Mouse (Mus musculus) lung, adult 2 months (tissue): ENCODE data around the gene Foxp1. TPM values are rescaled to one million over a fixed set of nuclear protein-coding genes. Genes with fewer than 3 reads are reported as not detected.

Experiments used
- DNase-seq: peaks from one replicate; pipeline ENCODE4 v3.0.0; 2022
- H3K4me1 ChIP-seq: fragments of 200-500 bp; 2 replicates; pipeline ENCODE4 v1.6.1; 2011; ENCODE audit warnings: low read length; ENCODE audit not compliant: control insufficient read depth, insufficient read depth
- H3K4me3 ChIP-seq: fragments of 200-500 bp; replicated peaks from 2 replicates; pipeline ENCODE3; 2011; ENCODE audit warnings: low read depth, mild to moderate bottlenecking, control low read depth, low read length; ENCODE audit errors: extremely low read depth
- CTCF ChIP-seq: fragments of 200-500 bp; IDR thresholded peaks from 2 replicates; pipeline ENCODE4 v1.5.1; 2011; ENCODE audit warnings: mild to moderate bottlenecking, low read length, control low read depth; ENCODE audit not compliant: insufficient read depth
- POLR2A ChIP-seq: fragments of 200-500 bp; IDR thresholded peaks from 2 replicates; pipeline ENCODE4 v1.6.1; 2011; ENCODE audit warnings: low read depth, mild to moderate bottlenecking, control low read depth, low read length, borderline replicate concordance; ENCODE audit errors: extremely low read depth
- whole genome bisulfite sequencing: fragments of 180-500 bp; shearing (Covaris S2); methylation state at CpG from one replicate; pipeline ENCODE4 v1.1.7; 2018; 5-methylcytosine and 5-hydroxymethylcytosine counted together
- polyA plus RNA-seq: library from polyadenylated mRNA; depleted of rRNA; stranded (reverse); fragments of >200 nt; gene quantifications from 2 replicates; pipeline ENCODE4 v1.2.3, GENCODE M21; 2012; rRNA removed

Gene Foxp1
- polyA plus RNA-seq = 135 and 169 TPM in 2 replicates

- DNase-seq = no peak
- Histone ChIP-seq H3K4me3 (peak within 1 kb of the TSS; percentile 90), H3K4me1 (no peaks in the 10 kb centered on the region)
- WGBS = 1% methylated on average over 72 of the region's 72 CpGs
- TF ChIP-seq POLR2A = peak; percentile 43; the same call in 1 of the 2 replicates
- TF ChIP-seq CTCF = no peak
Measured at GRCm38 (mm10) chr6:99522359-99523108, at the start of gene Foxp1. Gene Foxp1, minus strand, starts transcription at chr6:99522721.

GRCm38 (mm10) chr6:99572071-99572470 lies 49.5 kb upstream of the Foxp1 start:
- H3K4me1 ChIP-seq = no peaks in the 10 kb centered on the region
- no peak for DNase-seq
- no peak overlapping the region for H3K4me3 ChIP-seq
- TF ChIP-seq POLR2A = no peak
- TF ChIP-seq CTCF = no peak
- WGBS = 85% methylated on average over 5 of the region's 5 CpGs

- no peak for DNase-seq
- WGBS = 58% methylated on average over 8 of the region's 8 CpGs
Measured at GRCm38 (mm10) chr6:99566921-99567320, 44.4 kb upstream of the Foxp1 start.

GRCm38 (mm10) chr6:99564766-99565165 lies 42.2 kb upstream of the Foxp1 start:
- DNase-seq = no peak
- 87% methylated on average over 3 of the region's 3 CpGs for WGBS
- no peak overlapping the region for H3K4me3 ChIP-seq
- no peaks in the 10 kb centered on the region for H3K4me1 ChIP-seq
- no peak for TF ChIP-seq CTCF
- TF ChIP-seq POLR2A = no peak

More at GRCm38 (mm10) chr6:99566921-99567320, 44.4 kb upstream of the Foxp1 start:
- no peak for TF ChIP-seq CTCF
- no peak for TF ChIP-seq POLR2A
- Histone ChIP-seq H3K4me1 (no peaks in the 10 kb centered on the region), H3K4me3 (no peak overlapping the region)

- TF ChIP-seq POLR2A = no peak
- no peak for TF ChIP-seq CTCF
- Histone ChIP-seq H3K4me3 (no peak overlapping the region), H3K4me1 (no peaks in the 10 kb centered on the region; the same call in 1 of the 2 replicates)
- WGBS = 63% methylated on average over 5 of the region's 5 CpGs
- no peak for DNase-seq
Measured at GRCm38 (mm10) chr6:99556950-99557349, 34.4 kb upstream of the Foxp1 start.

- WGBS = 81% methylated on average over 1 of the region's 1 CpGs
- H3K4me3 ChIP-seq = no peak overlapping the region
- TF ChIP-seq CTCF = no peak
- TF ChIP-seq POLR2A = no peak
- no peaks in the 10 kb centered on the region; the same call in 1 of the 2 replicates for H3K4me1 ChIP-seq
- DNase-seq = no peak
Measured at GRCm38 (mm10) chr6:99552816-99553215, 30.3 kb upstream of the Foxp1 start.

GRCm38 (mm10) chr6:99546416-99546815 lies 23.9 kb upstream of the Foxp1 start:
- 95% methylated on average over 2 of the region's 2 CpGs for WGBS
- no peak for DNase-seq
- Histone ChIP-seq H3K4me1 (no peaks in the 10 kb centered on the region), H3K4me3 (no peak overlapping the region)
- TF ChIP-seq CTCF = no peak
- TF ChIP-seq POLR2A = no peak

- TF ChIP-seq CTCF (no peak), POLR2A (no peak)
- Histone ChIP-seq H3K4me1 (no peaks in the 10 kb centered on the region; the same call in 1 of the 2 replicates), H3K4me3 (no peak overlapping the region)
- WGBS = 62% methylated on average over 6 of the region's 6 CpGs
- DNase-seq = no peak
Measured at GRCm38 (mm10) chr6:99545437-99545836, 22.9 kb upstream of the Foxp1 start.

GRCm38 (mm10) chr6:99541105-99541504 lies 18.6 kb upstream of the Foxp1 start:
- 33% methylated on average over 3 of the region's 3 CpGs for WGBS
- TF ChIP-seq CTCF (no peak), POLR2A (no peak)
- DNase-seq = no peak
- peaks cover 3% of the 10 kb centered on the region for H3K4me1 ChIP-seq
- no peak overlapping the region for H3K4me3 ChIP-seq

- Histone ChIP-seq H3K4me3 (no peak overlapping the region), H3K4me1 (peaks cover 3% of the 10 kb centered on the region)
- no peak for TF ChIP-seq POLR2A
- TF ChIP-seq CTCF = no peak
- DNase-seq = no peak
- 25% methylated on average over 6 of the region's 6 CpGs for WGBS
Measured at GRCm38 (mm10) chr6:99540653-99541052, 18.1 kb upstream of the Foxp1 start.
